Mouse (Mus musculus) intestine, embryonic 16.5 days (tissue): Measurements from ENCODE around the gene Col23a1. TPM values are rescaled to one million over a fixed set of nuclear protein-coding genes. Genes with fewer than 3 reads are reported as not detected.

ENCODE experiments used
- ATAC-seq: fragments of 200-750 bp; cut with Nextera tagmentation; 2 replicates; pipeline ENCODE4 v1.8.0; 2017; ENCODE audit warnings: moderate TSS enrichment, moderate library complexity
- H3K27ac ChIP-seq: fragments of 300-500 bp; sonication (generic); 2 replicates; pipeline ENCODE4 v1.5.1; 2014; ENCODE audit warnings: mild to moderate bottlenecking, low read length
- H3K27me3 ChIP-seq: fragments of 300-500 bp; sonication (generic); replicated peaks from 2 replicates; pipeline ENCODE4 v1.6.1; 2014; ENCODE audit warnings: low read length, control low read depth, mixed read lengths; ENCODE audit not compliant: control insufficient read depth, insufficient read depth
- H3K36me3 ChIP-seq: fragments of 300-500 bp; sonication (generic); 2 replicates; pipeline ENCODE4 v1.6.1; 2014; ENCODE audit warnings: low read length, control low read depth; ENCODE audit not compliant: control insufficient read depth, insufficient read depth
- H3K4me1 ChIP-seq: fragments of 300-500 bp; sonication (generic); 2 replicates; pipeline ENCODE4 v1.6.1; 2014; ENCODE audit warnings: low read length, control low read depth, mixed read lengths; ENCODE audit not compliant: control insufficient read depth, insufficient read depth
- H3K4me2 ChIP-seq: fragments of 300-500 bp; sonication (generic); 2 replicates; pipeline ENCODE4 v1.6.1; 2014; ENCODE audit warnings: low read depth, low read length, control low read depth
- H3K4me3 ChIP-seq: fragments of 300-500 bp; sonication (generic); 2 replicates; pipeline ENCODE4 v1.5.1; 2014; ENCODE audit warnings: mild to moderate bottlenecking, low read length
- H3K9ac ChIP-seq: fragments of 300-500 bp; sonication (generic); 2 replicates; pipeline ENCODE4 v1.6.1; 2014; ENCODE audit warnings: low read depth, low read length
- H3K9me3 ChIP-seq: fragments of 300-500 bp; sonication (generic); 2 replicates; pipeline ENCODE4 v1.6.1; 2016; ENCODE audit warnings: low read length, control low read depth; ENCODE audit not compliant: control insufficient read depth
- WGBS: fragments of 180-500 bp; shearing (Covaris S2); extraction: QIAGEN DNeasy Blood & Tissue Kit; methylation state at CpG from one replicate; pipeline ENCODE4 v1.1.7; 2014; 5-methylcytosine and 5-hydroxymethylcytosine counted together
- polyA plus RNA-seq: library from polyadenylated mRNA; unstranded; fragments of >200 nt; fragmentation: Nextera tagmentation; extraction: Ambion mirVana; gene quantifications from 2 replicates; pipeline ENCODE4 v1.2.1, GENCODE M21; 2015

Gene Col23a1
- polyA plus RNA-seq, 1 experiment from 2014 or later: 5.4 TPM

DNA sequence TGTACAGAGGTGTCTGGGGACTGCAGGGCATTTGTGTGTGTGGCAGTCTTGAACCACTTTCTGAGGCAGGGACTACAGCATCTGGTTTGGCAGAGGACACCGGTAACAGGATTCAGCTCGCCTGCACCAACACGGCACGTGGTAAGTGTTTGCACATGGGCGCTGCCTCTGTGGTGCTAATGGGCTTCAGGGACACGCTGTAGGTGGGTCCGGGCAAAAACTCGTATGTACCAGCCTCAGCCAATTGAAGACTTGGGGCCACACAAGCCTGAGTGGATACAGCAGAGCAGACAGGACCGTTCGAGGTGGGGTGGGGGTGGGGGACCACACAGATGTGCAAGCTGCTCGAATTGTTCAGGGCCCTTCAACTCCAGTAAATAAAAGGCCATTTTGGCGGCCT, 121.1 kb downstream of the Col23a1 start:
- Histone ChIP-seq H3K27me3 (no peaks in the 10 kb centered on the region), H3K4me2 (no peak overlapping the region), H3K36me3 (no peaks in the 10 kb centered on the region), H3K9ac (no peak overlapping the region), H3K4me3 (no peak overlapping the region), H3K4me1 (0 out of 2 replicates have a peak, but pooled peaks cover 2% of the 10 kb centered on the region), H3K27ac (no peak overlapping the region), H3K9me3 (no peaks in the 10 kb centered on the region)
- ATAC-seq: no peak
- 61% methylated on average over 12 of the region's 12 CpGs for WGBS

DNA sequence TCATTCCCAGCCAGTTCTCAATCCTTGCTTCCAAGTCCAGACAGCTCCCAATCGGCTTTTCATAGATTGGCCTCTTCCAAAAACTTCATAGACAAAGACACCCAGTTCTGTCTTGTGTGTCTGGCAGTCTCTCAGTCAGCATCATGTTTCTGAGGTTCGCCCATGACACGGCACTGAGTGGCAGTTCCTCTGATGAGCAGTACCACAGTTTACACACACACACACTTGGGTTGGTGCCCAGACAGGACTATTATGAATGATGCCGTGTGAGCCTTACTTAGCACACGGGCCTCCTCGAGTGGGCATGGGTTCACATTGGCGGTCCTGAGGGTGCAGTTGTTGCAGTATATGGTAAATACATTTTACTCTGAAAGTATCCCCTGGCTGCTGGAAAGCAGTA, 124.8 kb downstream of the Col23a1 start:
- WGBS: 76% methylated on average over 7 of the region's 7 CpGs
- Histone ChIP-seq H3K27ac (no peak overlapping the region), H3K36me3 (no peaks in the 10 kb centered on the region), H3K9ac (no peak overlapping the region), H3K9me3 (no peaks in the 10 kb centered on the region), H3K27me3 (no peaks in the 10 kb centered on the region), H3K4me2 (no peak overlapping the region), H3K4me1 (0 out of 2 replicates have a peak, but pooled peaks cover 2% of the 10 kb centered on the region), H3K4me3 (no peak overlapping the region)
- no peak for ATAC-seq

DNA sequence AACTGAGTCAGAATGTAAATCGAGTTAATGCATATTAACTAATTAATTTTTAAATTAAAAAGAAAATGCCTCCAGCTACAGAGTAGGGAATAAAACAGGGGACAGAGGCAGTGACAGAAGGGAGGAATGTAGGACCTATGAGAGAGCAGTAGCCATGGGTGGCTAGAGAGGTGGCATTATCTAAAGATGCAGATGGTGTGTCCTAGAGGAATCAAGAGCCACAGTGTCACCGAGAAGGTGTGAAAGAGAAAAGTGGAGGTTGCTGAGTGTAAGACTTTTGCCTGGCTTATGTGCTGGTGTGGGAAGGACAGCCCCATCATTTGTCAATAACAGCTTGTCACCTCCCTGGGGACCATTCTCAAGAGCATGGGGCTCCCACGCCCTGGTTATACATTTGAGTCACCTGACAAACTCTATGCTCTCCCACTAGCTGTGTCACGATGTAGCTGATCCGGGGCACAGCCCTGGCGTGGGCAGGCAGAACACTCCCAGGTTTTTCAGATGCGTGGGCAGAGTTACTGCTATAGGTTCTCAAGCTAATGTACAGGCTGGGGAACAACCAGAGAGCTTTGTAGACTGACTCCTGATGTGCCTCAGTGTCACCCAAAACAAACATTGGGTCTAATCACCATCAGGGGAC, 125.4 kb downstream of the Col23a1 start:
- Histone ChIP-seq H3K4me1 (0 out of 2 replicates have a peak, but pooled peaks cover 2% of the 10 kb centered on the region), H3K27me3 (no peaks in the 10 kb centered on the region), H3K27ac (no peak overlapping the region), H3K4me2 (no peak overlapping the region), H3K9ac (no peak overlapping the region), H3K9me3 (no peaks in the 10 kb centered on the region), H3K36me3 (no peaks in the 10 kb centered on the region), H3K4me3 (no peak overlapping the region)
- 62% methylated on average over 7 of the region's 7 CpGs for WGBS
- no peak for ATAC-seq

DNA sequence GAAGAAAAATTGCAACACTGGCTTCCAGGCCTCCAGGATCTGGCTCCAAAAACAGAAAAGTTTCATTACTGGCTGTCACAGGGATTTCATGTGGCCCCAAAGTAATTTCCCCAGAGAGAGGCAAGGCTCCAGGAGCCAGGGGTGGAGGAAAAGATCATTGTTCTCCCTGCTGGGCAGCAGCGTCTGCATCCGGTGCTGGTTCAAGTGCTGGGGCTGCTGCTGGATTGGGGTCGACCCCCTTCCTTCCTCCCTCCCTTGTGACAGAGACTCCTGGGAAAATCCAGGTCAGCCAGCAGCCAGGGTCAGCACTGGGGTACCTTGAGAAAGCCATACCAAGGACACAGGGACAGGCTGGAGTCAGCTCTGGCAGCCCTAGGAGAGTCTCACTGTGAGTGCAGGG, 129.1 kb downstream of the Col23a1 start:
- Histone ChIP-seq H3K27me3 (no peaks in the 10 kb centered on the region), H3K4me3 (no peak overlapping the region), H3K36me3 (no peaks in the 10 kb centered on the region), H3K9me3 (no peaks in the 10 kb centered on the region), H3K4me2 (no peak overlapping the region), H3K9ac (no peak overlapping the region), H3K27ac (no peak overlapping the region), H3K4me1 (no peaks in the 10 kb centered on the region)
- ATAC-seq: no peak
- WGBS: 35% methylated on average over 3 of the region's 3 CpGs

DNA sequence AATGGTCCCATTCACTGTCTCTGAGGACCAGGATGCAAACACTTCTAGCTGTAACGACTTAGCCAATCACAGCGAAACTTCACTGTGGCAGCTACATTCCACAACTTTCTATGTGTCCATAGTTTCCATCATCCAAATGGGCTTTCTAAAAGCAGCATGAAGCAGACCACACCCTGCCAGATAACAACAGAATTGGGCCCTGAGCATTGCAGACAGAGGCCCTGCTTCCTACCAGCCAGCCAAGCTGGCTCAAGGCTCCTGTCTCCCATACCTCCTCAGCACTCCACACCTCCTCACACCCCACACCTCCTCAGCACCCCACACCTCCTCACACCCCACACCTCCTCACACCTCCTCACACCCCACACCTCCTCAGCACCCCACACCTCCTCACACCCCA, 132.2 kb downstream of the Col23a1 start:
- no peak overlapping the region for H3K9ac ChIP-seq
- no peak overlapping the region for H3K4me3 ChIP-seq
- no peaks in the 10 kb centered on the region for H3K27me3 ChIP-seq
- peaks cover 2% of the 10 kb centered on the region; the same call in 1 of the 2 replicates for H3K4me1 ChIP-seq
- ATAC-seq: no peak
- no peak overlapping the region for H3K27ac ChIP-seq
- no peak overlapping the region for H3K4me2 ChIP-seq
- WGBS: 89% methylated on average over 2 of the region's 2 CpGs
- H3K9me3 ChIP-seq: no peaks in the 10 kb centered on the region
- H3K36me3 ChIP-seq: no peaks in the 10 kb centered on the region

DNA sequence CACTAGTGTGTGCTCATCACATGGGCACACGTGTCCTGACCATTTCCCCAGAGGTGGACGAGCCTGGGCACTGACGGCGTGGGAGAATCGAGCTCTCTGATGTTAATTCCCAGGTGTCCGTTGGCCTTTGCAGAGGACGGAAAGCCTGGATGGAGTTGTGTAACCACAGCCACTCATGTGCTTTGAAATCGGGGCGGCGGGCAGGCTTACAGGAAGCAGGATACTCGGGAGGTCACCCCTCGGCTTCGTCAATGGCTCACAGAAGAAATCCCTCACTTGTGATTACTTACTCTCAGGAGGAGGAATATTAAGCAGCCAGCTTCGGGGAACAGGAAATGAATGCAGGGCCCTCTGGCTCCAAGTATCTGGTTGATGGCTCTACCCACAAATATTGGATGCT, 133.0 kb downstream of the Col23a1 start:
- Histone ChIP-seq H3K27ac (no peak overlapping the region), H3K27me3 (no peaks in the 10 kb centered on the region), H3K36me3 (no peaks in the 10 kb centered on the region), H3K9me3 (no peaks in the 10 kb centered on the region), H3K4me3 (no peak overlapping the region), H3K4me2 (no peak overlapping the region), H3K9ac (no peak overlapping the region), H3K4me1 (peaks cover 2% of the 10 kb centered on the region; the same call in 1 of the 2 replicates)
- ATAC-seq: no peak
- WGBS: 73% methylated on average over 14 of the region's 14 CpGs

DNA sequence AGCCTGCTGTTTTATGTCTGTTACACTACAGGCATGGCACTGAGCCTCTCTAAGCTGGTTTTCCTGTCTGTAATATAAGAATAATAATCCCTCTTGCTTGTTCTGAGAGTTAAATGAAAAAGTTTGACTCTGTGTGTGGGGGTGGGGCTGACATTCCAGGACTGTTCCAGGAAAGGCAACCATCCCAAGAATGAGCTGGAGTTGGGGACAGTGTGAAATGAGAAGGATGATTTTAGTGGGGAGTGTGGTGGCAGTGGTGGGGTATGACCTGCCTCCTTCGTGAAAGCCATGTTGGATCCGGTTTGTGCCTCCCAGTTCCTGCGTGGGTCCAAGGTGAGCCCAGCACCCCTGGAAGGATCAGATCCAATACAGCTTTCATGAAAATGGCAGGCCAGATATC, 136.4 kb downstream of the Col23a1 start:
- 86% methylated on average over 3 of the region's 3 CpGs for WGBS
- no peaks in the 10 kb centered on the region for H3K9me3 ChIP-seq
- no peak overlapping the region for H3K4me3 ChIP-seq
- H3K27me3 ChIP-seq: no peaks in the 10 kb centered on the region
- H3K9ac ChIP-seq: no peak overlapping the region
- H3K27ac ChIP-seq: no peak overlapping the region
- ATAC-seq: no peak
- no peak overlapping the region for H3K4me2 ChIP-seq
- peaks cover 3% of the 10 kb centered on the region for H3K4me1 ChIP-seq
- H3K36me3 ChIP-seq: no peaks in the 10 kb centered on the region

DNA sequence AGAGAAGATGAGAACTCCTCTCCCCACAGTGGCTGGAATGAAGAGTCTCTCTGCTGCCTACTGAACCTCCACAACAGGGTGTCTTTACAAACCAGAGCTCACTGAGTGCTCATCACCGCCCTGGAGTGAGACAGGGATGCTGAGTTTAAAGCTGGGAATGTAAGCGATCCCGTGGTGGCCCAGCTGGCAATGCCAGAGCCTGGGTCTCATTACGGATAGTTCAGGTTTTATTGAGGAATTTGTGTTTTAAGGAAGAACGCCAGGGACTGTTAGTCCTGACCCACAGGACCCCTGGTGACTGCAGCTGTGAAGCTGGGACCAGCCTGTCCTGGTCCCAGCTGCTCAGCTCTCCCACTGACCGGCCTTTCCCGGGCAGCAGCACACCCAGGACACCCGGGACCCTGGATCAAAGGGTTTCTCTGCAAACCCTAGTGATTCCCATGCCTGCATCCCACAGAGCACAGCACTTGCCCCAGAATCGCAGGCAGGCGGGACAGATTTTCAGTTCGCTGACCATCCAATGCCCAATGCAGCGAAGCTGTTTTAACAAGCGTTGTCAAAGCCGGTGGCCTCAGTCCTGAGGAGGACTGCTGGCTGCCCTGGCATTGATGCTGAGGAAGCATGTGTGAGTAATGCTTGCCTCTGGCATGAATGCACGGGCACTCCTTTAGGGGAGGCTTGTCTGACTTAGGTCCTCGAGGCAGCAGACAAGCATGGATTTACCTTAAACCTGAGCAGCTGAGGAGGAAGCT, 139.9 kb downstream of the Col23a1 start:
- H3K4me1 ChIP-seq: peaks cover 14% of the 10 kb centered on the region
- no peak for ATAC-seq
- H3K27me3 ChIP-seq: no peaks in the 10 kb centered on the region
- H3K4me2 ChIP-seq: no peak overlapping the region
- H3K9ac ChIP-seq: no peak overlapping the region
- 59% methylated on average over 16 of the region's 16 CpGs for WGBS
- H3K27ac ChIP-seq: no peak overlapping the region
- H3K4me3 ChIP-seq: no peak overlapping the region
- H3K9me3 ChIP-seq: no peaks in the 10 kb centered on the region
- H3K36me3 ChIP-seq: no peaks in the 10 kb centered on the region

DNA sequence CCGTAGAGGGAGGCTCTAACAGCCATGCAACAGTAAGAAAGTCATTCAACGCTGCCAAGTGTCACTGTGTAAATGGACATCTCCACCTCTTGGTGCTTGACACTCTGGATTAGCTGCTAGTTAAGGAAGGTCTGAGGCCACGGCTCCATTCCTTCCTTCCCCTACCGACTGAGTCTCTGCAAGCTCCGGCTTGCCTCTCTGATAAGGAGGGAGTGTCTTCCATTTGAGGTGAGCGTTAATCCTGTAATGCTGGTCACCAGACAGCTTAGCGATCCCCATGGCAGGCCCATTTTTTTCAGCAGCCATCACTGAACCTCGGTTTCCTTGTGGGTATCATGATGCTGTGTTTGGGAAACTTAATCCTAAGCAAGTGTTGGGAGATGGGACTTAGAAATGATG, 140.5 kb downstream of the Col23a1 start:
- WGBS: 60% methylated on average over 8 of the region's 8 CpGs
- Histone ChIP-seq H3K9me3 (no peaks in the 10 kb centered on the region), H3K4me3 (no peak overlapping the region), H3K9ac (no peak overlapping the region), H3K27ac (no peak overlapping the region), H3K4me2 (no peak overlapping the region), H3K36me3 (no peaks in the 10 kb centered on the region), H3K27me3 (no peaks in the 10 kb centered on the region), H3K4me1 (peaks cover 14% of the 10 kb centered on the region)
- ATAC-seq: no peak
